Mouse (Mus musculus) hindbrain, embryonic 13.5 days (tissue): Measurements from ENCODE around the gene Npas2. TPM values are rescaled to one million over a fixed set of nuclear protein-coding genes. Genes with fewer than 3 reads are reported as not detected.

ENCODE experiments used
- ATAC-seq: fragments of 200-750 bp; cut with Nextera tagmentation; 2 replicates; pipeline ENCODE4 v1.8.0; 2017; ENCODE audit warnings: moderate TSS enrichment; ENCODE audit not compliant: low FRiP score
- H3K27ac ChIP-seq: fragments of 300-500 bp; sonication (generic); 2 replicates; pipeline ENCODE4 v1.5.1; 2015; ENCODE audit warnings: inconsistent platforms, mild to moderate bottlenecking, moderate library complexity
- H3K27me3 ChIP-seq: fragments of 300-500 bp; sonication (generic); 2 replicates; pipeline ENCODE4 v1.6.1; 2015; ENCODE audit warnings: mild to moderate bottlenecking, inconsistent platforms
- H3K36me3 ChIP-seq: fragments of 300-500 bp; sonication (generic); 2 replicates; pipeline ENCODE4 v1.6.1; 2015; ENCODE audit warnings: mild to moderate bottlenecking, inconsistent platforms
- H3K4me1 ChIP-seq: fragments of 300-500 bp; sonication (generic); replicated peaks from 2 replicates; pipeline ENCODE4 v1.6.1; 2015; ENCODE audit warnings: inconsistent platforms
- H3K4me2 ChIP-seq: fragments of 300-500 bp; sonication (generic); 2 replicates; pipeline ENCODE4 v1.6.1; 2015; ENCODE audit warnings: inconsistent platforms, mild to moderate bottlenecking, moderate library complexity
- H3K4me3 ChIP-seq: fragments of 300-500 bp; sonication (generic); 2 replicates; pipeline ENCODE4 v1.5.1; 2015; ENCODE audit warnings: mild to moderate bottlenecking, inconsistent platforms
- H3K9ac ChIP-seq: fragments of 300-500 bp; sonication (generic); 2 replicates; pipeline ENCODE4 v1.6.1; 2015; ENCODE audit warnings: mild to moderate bottlenecking, inconsistent platforms
- H3K9me3 ChIP-seq: fragments of 300-500 bp; sonication (generic); 2 replicates; pipeline ENCODE4 v1.6.1; 2016; ENCODE audit warnings: inconsistent platforms
- WGBS: fragments of 180-500 bp; shearing (Covaris S2); methylation state at CpG from one replicate; pipeline ENCODE4 v1.1.7; 2015; 5-methylcytosine and 5-hydroxymethylcytosine counted together
- polyA plus RNA-seq: library from polyadenylated mRNA; unstranded; fragments of >200 nt; fragmentation: Nextera tagmentation; extraction: Ambion mirVana; gene quantifications from 2 replicates; pipeline ENCODE4 v1.2.1, GENCODE M21; 2015

Gene Npas2
- polyA plus RNA-seq, 1 experiment from 2014 or later = 0.40 TPM

DNA sequence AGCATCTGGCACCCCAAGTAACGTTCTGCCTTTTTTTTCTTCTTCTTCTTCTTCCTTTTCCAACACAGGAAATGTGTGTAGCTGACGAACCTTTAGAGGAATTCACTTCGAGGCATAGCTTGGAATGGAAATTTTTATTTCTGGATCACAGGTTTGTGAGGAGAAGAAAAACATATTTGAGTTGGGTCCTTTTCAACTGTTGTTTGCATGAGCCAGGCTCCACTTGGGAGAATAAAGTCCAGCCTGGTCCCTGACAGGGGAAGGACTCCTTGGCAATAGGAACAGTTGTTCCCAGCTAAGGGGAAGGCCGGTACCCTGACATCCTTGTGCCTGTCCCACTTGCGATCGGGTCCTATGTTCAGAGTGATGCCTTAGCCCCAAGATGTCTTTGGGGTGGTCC is 131.7 kb downstream of the Npas2 start:
- H3K27ac ChIP-seq = no peak overlapping the region
- H3K27me3 ChIP-seq = no peaks in the 10 kb centered on the region
- H3K36me3 ChIP-seq = no peaks in the 10 kb centered on the region
- H3K9ac ChIP-seq = no peak overlapping the region
- no peak overlapping the region for H3K4me3 ChIP-seq
- no peaks in the 10 kb centered on the region for H3K9me3 ChIP-seq
- 92% methylated on average over 6 of the region's 6 CpGs for WGBS
- H3K4me1 ChIP-seq = peaks cover 6% of the 10 kb centered on the region; the same call in 1 of the 2 replicates
- ATAC-seq = no peak
- no peak overlapping the region for H3K4me2 ChIP-seq

DNA sequence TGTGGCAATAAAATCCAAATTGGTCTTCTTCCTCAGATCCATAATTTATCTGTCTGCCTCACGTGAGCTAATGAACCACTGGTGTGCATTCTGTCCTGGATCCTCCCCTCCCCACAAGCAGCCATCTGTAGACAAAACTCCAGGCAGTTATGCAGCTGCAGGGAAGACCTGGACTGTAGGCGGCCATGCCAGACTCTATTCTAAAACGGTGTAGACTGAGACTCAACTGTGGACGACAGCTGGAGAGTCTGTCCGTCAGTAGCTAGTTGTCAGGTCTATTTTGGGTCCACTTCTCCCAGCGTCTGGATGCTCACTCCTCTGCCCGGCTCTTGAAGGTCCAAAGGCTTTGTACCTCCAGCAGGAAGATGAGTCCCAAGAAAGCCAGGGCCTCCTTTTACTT is 134.0 kb downstream of the Npas2 start:
- H3K4me2 ChIP-seq = no peak overlapping the region
- no peaks in the 10 kb centered on the region for H3K9me3 ChIP-seq
- no peaks in the 10 kb centered on the region for H3K36me3 ChIP-seq
- peaks cover 6% of the 10 kb centered on the region; the same call in 1 of the 2 replicates for H3K4me1 ChIP-seq
- H3K27ac ChIP-seq = no peak overlapping the region; the same call in 1 of the 2 replicates
- H3K27me3 ChIP-seq = no peaks in the 10 kb centered on the region
- no peak for ATAC-seq
- H3K9ac ChIP-seq = no peak overlapping the region
- WGBS = 79% methylated on average over 7 of the region's 7 CpGs
- no peak overlapping the region for H3K4me3 ChIP-seq

DNA sequence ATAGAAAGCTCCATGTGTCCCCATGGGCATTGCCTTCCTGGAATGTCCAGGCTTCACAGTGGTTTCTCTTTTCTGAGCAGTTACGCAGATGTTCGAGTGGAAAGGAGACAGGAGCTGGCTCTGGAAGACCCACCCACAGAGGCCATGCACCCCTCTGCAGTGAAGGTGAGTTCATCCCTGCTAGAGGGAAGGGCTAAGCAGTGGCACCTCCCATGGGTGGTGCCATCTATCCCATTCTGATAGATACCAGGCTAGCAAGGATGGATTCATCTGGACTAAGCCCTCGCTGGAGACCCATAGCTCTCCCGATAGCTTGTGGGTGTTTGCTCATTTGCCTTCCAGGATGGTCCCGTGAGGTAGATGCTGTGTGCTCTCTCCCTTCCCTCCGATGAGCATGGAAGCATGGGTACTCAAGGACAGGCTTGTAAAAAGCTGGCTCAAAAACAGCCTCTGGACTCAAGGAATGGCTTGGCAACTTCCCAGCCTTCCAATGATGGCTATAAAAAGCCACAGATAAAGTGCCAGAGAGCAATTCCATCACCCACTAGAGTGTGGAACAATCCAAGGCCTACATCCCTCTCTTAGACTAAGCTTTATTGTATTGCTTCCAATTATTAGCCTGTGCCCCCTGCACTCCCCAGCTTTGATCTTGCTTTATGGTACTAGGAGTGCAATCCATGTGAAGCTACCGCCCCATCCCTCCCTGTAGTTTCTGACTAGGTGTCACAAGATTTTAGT is 137.5 kb downstream of the Npas2 start:
- WGBS = 91% methylated on average over 7 of the region's 7 CpGs
- ATAC-seq = no peak
- no peak overlapping the region for H3K27ac ChIP-seq
- H3K4me1 ChIP-seq = peaks cover 6% of the 10 kb centered on the region; the same call in 1 of the 2 replicates
- no peak overlapping the region for H3K9ac ChIP-seq
- H3K9me3 ChIP-seq = no peaks in the 10 kb centered on the region
- H3K27me3 ChIP-seq = 0 out of 2 replicates have a peak, but pooled peaks cover 11% of the 10 kb centered on the region
- H3K4me3 ChIP-seq = no peak overlapping the region
- H3K4me2 ChIP-seq = no peak overlapping the region
- no peaks in the 10 kb centered on the region for H3K36me3 ChIP-seq

DNA sequence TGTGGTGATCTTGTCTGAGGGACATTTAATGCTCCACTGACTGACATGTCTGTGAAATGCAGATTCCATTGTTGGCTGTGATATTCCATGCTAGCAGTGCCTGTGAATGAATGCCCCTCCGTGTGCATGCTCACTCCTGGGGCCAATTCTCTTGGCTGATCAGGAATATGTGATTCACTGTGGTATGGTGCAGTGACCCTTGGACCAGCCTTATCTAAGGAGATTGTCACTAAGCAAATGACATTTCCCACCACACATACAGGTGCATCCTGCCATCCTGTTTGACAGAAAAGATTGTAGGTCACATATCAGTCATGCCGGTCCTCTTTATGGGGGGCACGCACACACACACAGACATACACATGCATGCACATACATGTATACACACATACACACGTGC is 138.9 kb downstream of the Npas2 start:
- Histone ChIP-seq H3K9me3 (no peaks in the 10 kb centered on the region), H3K9ac (no peak overlapping the region), H3K4me1 (peaks cover 3% of the 10 kb centered on the region; the same call in 1 of the 2 replicates), H3K4me2 (no peak overlapping the region), H3K27me3 (0 out of 2 replicates have a peak, but pooled peaks cover 11% of the 10 kb centered on the region), H3K4me3 (no peak overlapping the region), H3K36me3 (no peaks in the 10 kb centered on the region), H3K27ac (no peak overlapping the region)
- no peak for ATAC-seq
- WGBS = 84% methylated on average over 4 of the region's 4 CpGs

DNA sequence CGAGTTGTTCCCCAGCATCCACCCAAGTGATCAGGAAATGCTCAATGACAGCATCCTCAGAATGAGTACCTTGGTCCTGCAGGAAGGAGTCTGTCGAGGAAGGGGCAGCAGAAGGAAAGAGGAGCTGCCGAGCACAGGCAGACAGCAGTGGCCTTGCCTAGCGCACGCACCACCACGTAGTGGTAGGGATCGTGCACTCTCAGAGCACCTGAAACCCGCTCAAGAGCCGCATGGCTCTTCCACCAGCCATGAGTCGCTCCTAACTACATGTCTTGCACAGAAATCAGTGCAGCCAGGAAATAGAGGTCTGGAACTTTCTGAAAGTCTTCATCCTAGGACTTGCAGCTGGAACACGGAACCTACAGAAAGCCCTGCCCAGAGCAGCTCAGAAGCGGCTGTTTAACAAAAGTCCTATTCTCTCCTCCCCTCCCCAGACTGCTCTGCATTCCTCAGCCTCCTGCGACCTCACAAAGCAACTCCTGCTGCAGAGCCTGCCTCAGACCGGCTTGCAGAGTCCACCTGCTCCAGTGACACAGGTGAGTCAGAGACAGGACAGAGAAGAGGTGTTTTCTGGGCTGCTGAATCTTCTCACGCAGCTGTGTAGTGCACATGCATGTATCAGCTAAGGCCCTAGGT is 142.1 kb downstream of the Npas2 start:
- 37% methylated on average over 15 of the region's 15 CpGs for WGBS
- no peak overlapping the region for H3K4me3 ChIP-seq

DNA sequence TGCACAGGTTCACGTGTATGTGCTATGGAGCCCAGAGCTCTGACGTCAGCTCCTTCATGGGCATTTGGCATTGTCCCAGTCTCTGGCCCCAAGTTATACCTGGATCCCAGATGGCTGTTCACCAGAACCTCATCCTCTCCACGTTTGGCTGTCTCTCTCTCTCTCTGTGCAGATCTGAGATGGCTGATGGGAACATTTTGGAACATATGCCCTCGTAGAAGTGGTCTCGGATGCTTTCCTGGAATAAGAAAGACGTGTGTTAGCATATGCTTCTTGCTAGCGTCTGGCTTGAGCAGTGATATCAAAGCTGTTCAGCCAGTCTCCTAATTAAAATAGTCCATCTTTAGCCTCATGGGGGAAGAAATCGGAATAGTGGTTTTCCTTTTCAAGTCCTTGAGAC is 143.3 kb downstream of the Npas2 start:
- Histone ChIP-seq H3K27me3 (0 out of 2 replicates have a peak, but pooled peaks cover 11% of the 10 kb centered on the region), H3K9ac (no peak overlapping the region), H3K36me3 (no peaks in the 10 kb centered on the region), H3K4me2 (no peak overlapping the region), H3K4me1 (no peaks in the 10 kb centered on the region; the same call in none of the 2 replicates), H3K9me3 (no peaks in the 10 kb centered on the region), H3K27ac (no peak overlapping the region), H3K4me3 (no peak overlapping the region)
- no peak for ATAC-seq
- 88% methylated on average over 8 of the region's 8 CpGs for WGBS

More for the DNA sequence above, 142.1 kb downstream of the Npas2 start:
- H3K36me3 ChIP-seq = no peaks in the 10 kb centered on the region
- H3K9me3 ChIP-seq = no peaks in the 10 kb centered on the region
- no peak overlapping the region for H3K27ac ChIP-seq
- no peak overlapping the region for H3K9ac ChIP-seq
- H3K27me3 ChIP-seq = 0 out of 2 replicates have a peak, but pooled peaks cover 11% of the 10 kb centered on the region
- H3K4me2 ChIP-seq = no peak overlapping the region
- no peaks in the 10 kb centered on the region; the same call in none of the 2 replicates for H3K4me1 ChIP-seq
- no peak for ATAC-seq

DNA sequence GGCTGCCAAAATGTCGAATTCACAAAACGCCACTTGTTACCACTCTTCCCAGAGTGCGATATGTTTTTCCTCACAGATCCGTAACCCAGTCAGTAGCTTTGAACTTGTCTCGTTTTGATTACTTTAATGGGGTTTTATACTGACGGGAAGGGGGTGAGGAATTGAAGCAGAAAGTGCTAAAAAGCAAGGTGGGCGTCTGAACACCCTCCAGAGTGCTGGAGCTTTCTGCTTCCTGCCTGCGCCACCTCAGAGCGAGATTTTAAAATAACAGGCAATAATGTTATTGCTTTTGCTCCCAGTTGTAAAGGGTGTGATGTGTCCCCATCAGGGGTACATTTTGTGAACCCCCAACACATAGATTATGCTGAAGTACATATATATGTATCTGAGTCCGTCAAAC is 145.3 kb downstream of the Npas2 start:
- Histone ChIP-seq H3K27me3 (0 out of 2 replicates have a peak, but pooled peaks cover 11% of the 10 kb centered on the region), H3K4me2 (no peak overlapping the region), H3K36me3 (no peaks in the 10 kb centered on the region), H3K4me3 (no peak overlapping the region), H3K27ac (no peak overlapping the region), H3K9me3 (no peaks in the 10 kb centered on the region), H3K4me1 (no peaks in the 10 kb centered on the region; the same call in none of the 2 replicates), H3K9ac (no peak overlapping the region)
- no peak for ATAC-seq
- WGBS = 86% methylated on average over 10 of the region's 10 CpGs

DNA sequence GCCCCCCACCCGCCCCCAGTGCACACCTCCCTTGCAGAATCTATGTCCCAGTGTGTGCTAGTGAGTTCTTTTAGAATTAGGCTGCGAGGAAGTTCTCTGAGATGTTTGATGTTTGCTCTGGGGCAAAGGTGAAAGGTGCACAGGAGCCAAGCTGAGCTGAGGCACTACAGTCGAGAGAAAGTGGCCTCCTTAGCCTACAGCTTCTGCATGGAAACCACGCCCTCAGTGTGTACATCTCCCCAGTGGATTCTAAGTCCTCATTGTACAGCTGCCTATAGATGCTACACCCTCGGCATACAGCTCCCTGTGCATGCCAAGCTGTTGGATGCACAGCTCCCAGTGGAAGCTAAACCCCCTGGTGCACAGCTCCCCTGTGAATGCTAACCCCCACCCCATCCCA is 145.9 kb downstream of the Npas2 start:
- no peak overlapping the region for H3K9ac ChIP-seq
- no peak overlapping the region for H3K4me2 ChIP-seq
- H3K27ac ChIP-seq = no peak overlapping the region
- H3K36me3 ChIP-seq = no peaks in the 10 kb centered on the region
- no peak overlapping the region for H3K4me3 ChIP-seq
- no peaks in the 10 kb centered on the region for H3K9me3 ChIP-seq
- 0 out of 2 replicates have a peak, but pooled peaks cover 11% of the 10 kb centered on the region for H3K27me3 ChIP-seq
- no peaks in the 10 kb centered on the region; the same call in none of the 2 replicates for H3K4me1 ChIP-seq
- ATAC-seq = no peak
- WGBS = 64% methylated on average over 5 of the region's 5 CpGs

DNA sequence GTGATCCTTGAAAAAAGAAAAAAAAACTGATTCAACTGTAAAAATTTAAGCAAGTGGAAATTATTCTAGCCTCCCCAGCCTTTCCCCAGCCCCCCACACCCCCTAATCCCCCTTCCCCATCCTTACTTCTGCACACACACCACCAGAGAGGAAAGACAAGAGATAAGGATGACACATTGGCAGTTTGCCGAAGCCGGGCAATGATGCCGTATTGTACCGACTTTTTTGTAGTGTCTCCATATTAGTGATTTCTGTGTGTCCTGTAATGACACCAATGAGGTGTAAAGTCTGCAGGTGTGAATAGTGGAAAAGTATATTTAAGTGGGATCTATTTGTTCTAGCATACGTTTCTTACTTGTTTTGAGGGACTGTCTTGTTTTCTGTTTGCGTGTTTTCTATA is 146.6 kb downstream of the Npas2 start:
- no peak overlapping the region for H3K27ac ChIP-seq
- WGBS = 91% methylated on average over 6 of the region's 6 CpGs
- no peak for ATAC-seq
- no peaks in the 10 kb centered on the region for H3K9me3 ChIP-seq
- 0 out of 2 replicates have a peak, but pooled peaks cover 13% of the 10 kb centered on the region for H3K27me3 ChIP-seq
- no peak overlapping the region for H3K4me2 ChIP-seq
- no peak overlapping the region for H3K4me3 ChIP-seq
- H3K36me3 ChIP-seq = no peaks in the 10 kb centered on the region
- H3K9ac ChIP-seq = no peak overlapping the region
- H3K4me1 ChIP-seq = no peaks in the 10 kb centered on the region; the same call in none of the 2 replicates

DNA sequence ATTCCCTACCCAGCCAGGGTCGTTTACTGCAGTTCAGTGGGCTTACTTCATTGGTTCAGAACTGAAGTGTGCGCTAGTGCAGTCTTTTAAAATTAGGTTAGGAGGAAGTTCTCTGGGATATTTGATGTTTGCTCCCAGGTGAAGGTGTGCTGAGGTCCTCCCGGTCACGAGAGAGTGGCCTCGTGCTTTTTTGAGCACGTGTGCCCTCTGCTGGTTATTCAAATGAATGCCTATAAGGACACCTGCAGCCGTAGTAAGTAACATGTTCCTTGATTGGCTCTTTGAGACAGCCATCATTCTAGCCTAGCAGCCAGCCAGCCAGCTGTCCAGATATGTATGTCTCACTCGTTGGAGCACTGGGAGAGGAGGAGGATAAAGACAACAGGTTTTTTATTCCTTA is 147.1 kb downstream of the Npas2 start:
- Histone ChIP-seq H3K4me3 (no peak overlapping the region), H3K27me3 (0 out of 2 replicates have a peak, but pooled peaks cover 8% of the 10 kb centered on the region), H3K4me2 (no peak overlapping the region), H3K9me3 (no peaks in the 10 kb centered on the region), H3K9ac (no peak overlapping the region), H3K4me1 (no peaks in the 10 kb centered on the region; the same call in none of the 2 replicates), H3K36me3 (no peaks in the 10 kb centered on the region), H3K27ac (no peak overlapping the region)
- ATAC-seq = peak; percentile 66; the same call in 1 of the 2 replicates
- 22% methylated on average over 8 of the region's 8 CpGs for WGBS

DNA sequence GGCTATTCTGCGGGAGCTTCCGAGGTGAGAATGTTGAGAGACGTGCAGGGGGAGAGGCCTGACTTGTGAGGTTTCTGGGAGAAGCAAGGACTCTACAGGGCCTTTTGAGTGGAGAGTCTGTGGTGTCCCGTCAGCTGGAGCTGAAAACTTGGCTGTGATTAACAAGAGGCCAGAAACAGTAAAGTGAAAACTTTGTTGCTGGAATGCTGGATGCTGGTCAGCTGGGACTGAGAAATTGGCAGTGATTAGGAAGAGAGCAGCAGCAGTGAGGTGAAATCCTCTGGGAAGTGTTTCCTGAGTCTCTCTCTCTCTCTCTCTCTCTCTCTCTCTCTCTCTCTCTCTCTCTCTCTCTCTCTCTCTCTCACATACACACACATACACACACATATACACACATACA is 148.3 kb downstream of the Npas2 start:
- no peak overlapping the region for H3K9ac ChIP-seq
- WGBS = 89% methylated on average over 4 of the region's 4 CpGs
- H3K4me3 ChIP-seq = no peak overlapping the region
- H3K27me3 ChIP-seq = 0 out of 2 replicates have a peak, but pooled peaks cover 3% of the 10 kb centered on the region
- H3K36me3 ChIP-seq = no peaks in the 10 kb centered on the region
- H3K27ac ChIP-seq = no peak overlapping the region
- H3K9me3 ChIP-seq = no peaks in the 10 kb centered on the region
- H3K4me1 ChIP-seq = no peaks in the 10 kb centered on the region; the same call in 1 of the 2 replicates
- H3K4me2 ChIP-seq = no peak overlapping the region
- ATAC-seq = no peak

DNA sequence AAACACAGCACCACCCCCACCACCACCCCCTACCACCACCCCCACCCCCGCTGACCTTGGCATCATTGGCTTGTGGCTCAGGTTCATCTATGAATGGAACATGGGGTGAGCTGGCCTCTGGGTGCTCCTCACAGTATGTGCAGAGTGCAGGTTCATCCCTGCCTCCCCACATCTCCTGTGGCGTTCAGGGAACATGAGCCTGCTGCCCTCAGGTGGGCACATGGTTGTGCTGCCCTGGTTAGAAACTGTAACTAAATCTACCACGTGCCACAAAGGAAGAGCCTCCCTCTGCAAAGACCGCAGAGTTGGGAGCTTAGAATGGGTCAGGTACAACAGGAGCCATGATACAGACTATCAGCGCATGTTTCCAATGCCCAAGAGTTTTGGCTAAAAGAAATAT is 149.7 kb downstream of the Npas2 start:
- Histone ChIP-seq H3K9ac (no peak overlapping the region), H3K27me3 (0 out of 2 replicates have a peak, but pooled peaks cover 3% of the 10 kb centered on the region), H3K27ac (no peak overlapping the region), H3K4me2 (no peak overlapping the region), H3K4me3 (no peak overlapping the region), H3K36me3 (no peaks in the 10 kb centered on the region), H3K9me3 (no peaks in the 10 kb centered on the region), H3K4me1 (no peaks in the 10 kb centered on the region; the same call in 1 of the 2 replicates)
- 81% methylated on average over 5 of the region's 5 CpGs for WGBS
- ATAC-seq = no peak
